Mouse (Mus musculus) kidney, embryonic 14.5 days (tissue): ENCODE data around the gene Gm10644. TPM values are rescaled to one million over a fixed set of nuclear protein-coding genes. Genes with fewer than 3 reads are reported as not detected.

Experiments used
- ATAC-seq: fragments of 200-750 bp; cut with Nextera tagmentation; 2 replicates; pipeline ENCODE4 v1.8.0; 2017; ENCODE audit warnings: moderate number of reproducible peaks, mild to moderate bottlenecking, moderate TSS enrichment, moderate library complexity; ENCODE audit not compliant: low FRiP score, low TSS enrichment
- H3K27ac ChIP-seq: fragments of 300-500 bp; sonication (generic); 2 replicates; pipeline ENCODE4 v1.5.1; 2014; ENCODE audit warnings: low read depth, mild to moderate bottlenecking, low read length, moderate library complexity, mixed read lengths
- H3K27me3 ChIP-seq: fragments of 300-500 bp; sonication (generic); 2 replicates; pipeline ENCODE4 v1.6.1; 2014; ENCODE audit warnings: mild to moderate bottlenecking, low read length; ENCODE audit not compliant: control insufficient read depth, insufficient read depth
- H3K36me3 ChIP-seq: fragments of 300-500 bp; sonication (generic); 2 replicates; pipeline ENCODE4 v1.6.1; 2014; ENCODE audit warnings: low read length, mixed read lengths; ENCODE audit not compliant: control insufficient read depth, insufficient read depth
- H3K4me1 ChIP-seq: fragments of 300-500 bp; sonication (generic); 2 replicates; pipeline ENCODE4 v1.6.1; 2014; ENCODE audit warnings: low read length, mixed read lengths; ENCODE audit not compliant: control insufficient read depth, insufficient read depth
- H3K4me2 ChIP-seq: fragments of 300-500 bp; sonication (generic); replicated peaks from 2 replicates; pipeline ENCODE4 v1.6.1; 2014; ENCODE audit warnings: low read depth, mild to moderate bottlenecking, low read length
- H3K4me3 ChIP-seq: fragments of 300-500 bp; sonication (generic); 2 replicates; pipeline ENCODE4 v1.5.1; 2014; ENCODE audit warnings: mild to moderate bottlenecking, low read length
- H3K9ac ChIP-seq: fragments of 300-500 bp; sonication (generic); 2 replicates; pipeline ENCODE4 v1.6.1; 2014; ENCODE audit warnings: low read depth, mild to moderate bottlenecking, low read length, moderate library complexity
- H3K9me3 ChIP-seq: fragments of 300-500 bp; sonication (generic); 2 replicates; pipeline ENCODE4 v1.6.1; 2016; ENCODE audit warnings: low read length; ENCODE audit not compliant: control insufficient read depth
- whole genome bisulfite sequencing: fragments of 180-500 bp; shearing (Covaris S2); extraction: QIAGEN DNeasy Blood & Tissue Kit; methylation state at CpG from one replicate; pipeline ENCODE4 v1.1.7; 2014; 5-methylcytosine and 5-hydroxymethylcytosine counted together
- polyA plus RNA-seq: library from polyadenylated mRNA; unstranded; fragments of >200 nt; fragmentation: Nextera tagmentation; extraction: Ambion mirVana; gene quantifications from 2 replicates; pipeline ENCODE4 v1.2.1, GENCODE M21; 2014

Gm10644 gene
- polyA plus RNA-seq = 0.37 and 0.61 TPM in 2 replicates

- peak within 1 kb of the TSS; percentile 79 for H3K4me3 ChIP-seq
- peak within 1 kb of the TSS; percentile 68 for H3K9ac ChIP-seq
- no peaks in the 10 kb centered on the region for H3K27me3 ChIP-seq
- peak; percentile 99 for ATAC-seq
- H3K9me3 ChIP-seq = no peaks in the 10 kb centered on the region
- H3K36me3 ChIP-seq = no peaks in the 10 kb centered on the region
- H3K4me1 ChIP-seq = peaks cover 18% of the 10 kb centered on the region
- H3K27ac ChIP-seq = no peak within 1 kb of the TSS
- H3K4me2 ChIP-seq = peak within 1 kb of the TSS; percentile 91
- WGBS = under 1% methylated on average over 75 of the region's 75 CpGs
Measured at GRCm38 (mm10) chr8:83955106-83955957, at the start of gene Gm10644, which contains the start of gene Asf1b. TSS of gene Gm10644 (minus strand) at chr8:83955205. TSS of gene Asf1b (plus strand) at chr8:83955507.

- H3K27me3 ChIP-seq = no peaks in the 10 kb centered on the region; the same call in 1 of the 2 replicates
- H3K9me3 ChIP-seq = no peaks in the 10 kb centered on the region
- peak overlapping the region; percentile 68 for H3K9ac ChIP-seq
- H3K27ac ChIP-seq = peak overlapping the region; percentile 76
- peak; percentile 84 for ATAC-seq
- peaks cover 15% of the 10 kb centered on the region for H3K36me3 ChIP-seq
- H3K4me3 ChIP-seq = peak overlapping the region; percentile 56
- H3K4me2 ChIP-seq = peak overlapping the region; percentile 81
- peaks cover 11% of the 10 kb centered on the region for H3K4me1 ChIP-seq
- WGBS = under 1% methylated on average over 30 of the region's 30 CpGs
Measured at GRCm38 (mm10) chr8:84004533-84005201, 49.7 kb upstream of the Gm10644 start.

GRCm38 (mm10) chr8:84003612-84004246 lies 48.7 kb upstream of the Gm10644 start:
- Histone ChIP-seq H3K4me2 (peak overlapping the region; percentile 81), H3K36me3 (peaks cover 22% of the 10 kb centered on the region), H3K27me3 (no peaks in the 10 kb centered on the region; the same call in 1 of the 2 replicates), H3K9ac (peak overlapping the region; percentile 68; the same call in 1 of the 2 replicates), H3K4me1 (peaks cover 20% of the 10 kb centered on the region), H3K27ac (no peak overlapping the region), H3K4me3 (peak overlapping the region; percentile 56; the same call in 1 of the 2 replicates), H3K9me3 (no peaks in the 10 kb centered on the region)
- no peak for ATAC-seq
- 66% methylated on average over 6 of the region's 6 CpGs for WGBS

GRCm38 (mm10) chr8:84002957-84003611 lies 48.1 kb upstream of the Gm10644 start:
- Histone ChIP-seq H3K4me1 (peaks cover 21% of the 10 kb centered on the region), H3K9me3 (no peaks in the 10 kb centered on the region), H3K36me3 (peaks cover 22% of the 10 kb centered on the region), H3K27ac (no peak overlapping the region), H3K4me3 (no peak overlapping the region), H3K4me2 (no peak overlapping the region), H3K9ac (no peak overlapping the region), H3K27me3 (no peaks in the 10 kb centered on the region; the same call in 1 of the 2 replicates)
- no peak for ATAC-seq
- 65% methylated on average over 12 of the region's 12 CpGs for WGBS

- no peak within 1 kb of the TSS for H3K4me3 ChIP-seq
- no peaks in the 10 kb centered on the region; the same call in 1 of the 2 replicates for H3K27me3 ChIP-seq
- no peak within 1 kb of the TSS for H3K27ac ChIP-seq
- peaks cover 21% of the 10 kb centered on the region for H3K4me1 ChIP-seq
- 29% methylated on average over 61 of the region's 61 CpGs for whole genome bisulfite sequencing
- H3K9ac ChIP-seq = peak within 1 kb of the TSS; percentile 15; the same call in 1 of the 2 replicates
- peak within 1 kb of the TSS; percentile 12; the same call in 1 of the 2 replicates for H3K4me2 ChIP-seq
- H3K9me3 ChIP-seq = no peaks in the 10 kb centered on the region
- no peak for ATAC-seq
- peaks cover 22% of the 10 kb centered on the region for H3K36me3 ChIP-seq
Measured at GRCm38 (mm10) chr8:84001281-84002000, 46.4 kb upstream of the Gm10644 start, which contains the start of gene 1700067K01Rik. TSS of gene 1700067K01Rik (plus strand) at chr8:84001502.

- H3K4me1 ChIP-seq = peaks cover 25% of the 10 kb centered on the region
- H3K4me3 ChIP-seq = no peak overlapping the region; the same call in none of the 2 replicates
- no peak overlapping the region for H3K4me2 ChIP-seq
- no peak for ATAC-seq
- WGBS = 87% methylated on average over 2 of the region's 2 CpGs
- H3K36me3 ChIP-seq = peaks cover 22% of the 10 kb centered on the region
- no peaks in the 10 kb centered on the region; the same call in 1 of the 2 replicates for H3K27me3 ChIP-seq
- H3K9me3 ChIP-seq = no peaks in the 10 kb centered on the region
- H3K9ac ChIP-seq = no peak overlapping the region
- H3K27ac ChIP-seq = no peak overlapping the region
Measured at GRCm38 (mm10) chr8:83999825-84000224, 44.8 kb upstream of the Gm10644 start.

GRCm38 (mm10) chr8:83999057-83999705 lies 44.2 kb upstream of the Gm10644 start:
- H3K36me3 ChIP-seq = peaks cover 27% of the 10 kb centered on the region
- ATAC-seq = no peak
- WGBS = 59% methylated on average over 16 of the region's 16 CpGs

More at GRCm38 (mm10) chr8:83999057-83999705, 44.2 kb upstream of the Gm10644 start:
- peak overlapping the region; percentile 92; the same call in 1 of the 2 replicates for H3K9ac ChIP-seq
- H3K4me2 ChIP-seq = peak overlapping the region; percentile 84
- peak overlapping the region; percentile 81 for H3K4me3 ChIP-seq
- no peaks in the 10 kb centered on the region; the same call in 1 of the 2 replicates for H3K27me3 ChIP-seq
- no peak overlapping the region for H3K27ac ChIP-seq
- no peaks in the 10 kb centered on the region for H3K9me3 ChIP-seq
- peaks cover 22% of the 10 kb centered on the region for H3K4me1 ChIP-seq
